Mouse (Mus musculus): Measurements from ENCODE around the gene Pomt1.

Pomt1 gene

DNA sequence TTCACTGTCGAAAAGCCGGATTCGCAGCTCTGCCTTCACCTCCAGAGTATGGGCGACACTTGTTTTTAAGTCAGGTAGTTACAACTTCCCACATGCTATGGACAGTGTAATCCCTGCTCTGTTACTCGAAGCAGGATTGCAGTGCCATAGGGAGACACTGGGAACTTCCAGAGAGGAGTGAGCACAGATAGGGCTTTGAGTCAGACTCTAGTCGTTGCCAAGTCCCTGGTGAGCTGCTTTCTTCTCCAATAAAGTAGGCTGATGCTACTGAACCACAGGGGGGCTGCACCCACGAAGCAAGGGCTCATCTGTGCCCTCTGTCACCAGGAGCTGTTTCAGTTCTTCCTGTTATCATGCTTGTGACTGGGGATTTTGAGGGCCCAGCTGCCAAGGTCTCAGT is 14.8 kb upstream of the Pomt1 start:
- DNase-seq (ENCODE audit: low spot score) = no peak

DNA sequence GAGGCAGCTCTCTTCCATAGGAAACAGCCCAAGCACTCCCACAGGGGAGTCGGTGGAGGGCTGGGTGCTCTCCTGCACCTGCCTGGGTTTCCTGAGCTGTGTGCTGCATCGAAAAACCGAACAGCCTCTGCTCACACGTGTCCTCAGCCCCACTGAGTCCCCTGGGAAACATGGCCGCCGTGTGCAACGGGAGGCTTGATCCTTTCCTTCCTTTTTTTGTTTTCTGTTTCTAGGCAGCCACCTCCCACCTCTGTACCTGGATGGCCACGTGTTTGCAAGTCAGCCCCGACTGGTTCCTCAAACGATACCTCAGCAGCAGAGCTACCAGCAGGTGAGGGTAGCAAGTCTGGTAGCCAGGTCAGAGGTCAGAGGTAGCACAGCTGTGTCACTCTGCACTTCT is 14.3 kb upstream of the Pomt1 start:
- DNase-seq (ENCODE audit: low spot score) = no peak

DNA sequence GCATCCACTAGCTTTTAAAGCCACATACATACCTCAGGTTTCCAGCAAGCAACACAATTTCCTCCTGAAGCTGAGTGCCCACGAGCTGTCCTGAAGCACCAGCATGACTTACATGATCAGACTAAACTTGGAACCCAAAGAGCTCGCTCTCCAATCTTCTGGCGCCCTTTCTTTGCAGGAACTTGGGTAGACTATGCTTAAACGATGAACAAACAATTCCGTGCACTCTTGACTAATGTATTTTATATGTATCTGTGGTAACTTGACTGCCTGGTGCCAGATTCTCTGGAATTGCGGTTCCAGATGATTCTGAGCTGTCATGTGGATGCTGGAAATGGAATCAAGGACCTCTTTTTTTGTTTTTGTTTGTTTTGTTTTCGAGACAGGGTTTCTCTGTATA is 957 bp upstream of the Pomt1 start:
- DNase-seq (ENCODE audit: low spot score) = no peak

DNA sequence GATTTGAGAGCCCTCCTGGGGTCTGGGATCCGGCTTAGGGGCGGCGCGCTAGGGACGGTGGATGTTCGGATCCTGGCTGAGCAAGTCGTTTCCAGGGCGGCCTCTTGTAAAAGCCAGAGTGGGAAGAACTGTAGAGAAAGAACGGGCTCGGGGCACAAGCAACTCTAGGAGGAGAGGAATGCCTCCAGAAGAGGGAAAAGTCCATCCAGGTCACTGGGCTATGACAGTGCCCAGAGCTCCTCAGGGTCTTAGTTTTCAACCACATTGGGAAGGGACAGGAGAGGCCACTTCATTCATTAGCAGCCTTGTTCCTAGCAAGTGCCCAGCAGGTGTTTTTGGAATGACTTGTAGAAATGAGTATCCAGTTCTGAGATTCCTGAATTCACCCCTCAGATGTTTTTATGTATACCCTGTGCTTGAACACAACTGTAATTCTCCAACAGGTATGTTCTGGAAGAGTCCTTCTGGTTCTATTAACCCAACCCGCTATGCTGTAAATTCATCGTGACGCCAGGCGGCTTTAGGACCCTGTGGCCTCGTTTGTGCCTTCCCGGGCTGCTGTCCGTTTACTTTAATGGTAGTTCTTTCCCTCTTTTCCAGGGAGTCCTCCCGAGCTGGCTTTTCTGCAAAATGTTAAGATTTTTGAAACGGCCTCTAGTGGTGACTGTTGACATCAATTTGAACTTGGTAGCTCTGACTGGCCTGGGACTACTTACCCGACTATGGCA is 534 bp downstream of the Pomt1 start:
- DNase-seq (ENCODE audit: low spot score) = peak; percentile 59

DNA sequence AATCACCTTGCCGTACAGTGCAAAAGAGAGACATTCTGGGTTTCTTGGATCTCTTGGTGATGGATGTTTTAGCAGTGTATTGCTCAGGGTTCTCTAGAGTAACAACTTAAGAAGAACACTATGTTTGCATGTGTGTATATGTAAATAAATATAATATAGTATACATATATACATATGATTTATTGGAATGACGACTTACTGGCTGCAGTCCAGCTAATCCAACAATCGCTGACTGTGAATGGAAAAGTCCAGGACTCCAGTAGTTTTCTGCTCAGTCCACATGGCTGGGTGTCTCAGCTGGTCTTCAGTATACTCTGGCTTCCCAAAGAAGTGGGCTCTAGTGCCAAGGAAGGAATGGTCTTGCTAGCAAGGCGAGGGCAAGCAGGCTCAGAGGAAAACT is 1.2 kb downstream of the Pomt1 start:
- DNase-seq (ENCODE audit: low spot score) = no peak

DNA sequence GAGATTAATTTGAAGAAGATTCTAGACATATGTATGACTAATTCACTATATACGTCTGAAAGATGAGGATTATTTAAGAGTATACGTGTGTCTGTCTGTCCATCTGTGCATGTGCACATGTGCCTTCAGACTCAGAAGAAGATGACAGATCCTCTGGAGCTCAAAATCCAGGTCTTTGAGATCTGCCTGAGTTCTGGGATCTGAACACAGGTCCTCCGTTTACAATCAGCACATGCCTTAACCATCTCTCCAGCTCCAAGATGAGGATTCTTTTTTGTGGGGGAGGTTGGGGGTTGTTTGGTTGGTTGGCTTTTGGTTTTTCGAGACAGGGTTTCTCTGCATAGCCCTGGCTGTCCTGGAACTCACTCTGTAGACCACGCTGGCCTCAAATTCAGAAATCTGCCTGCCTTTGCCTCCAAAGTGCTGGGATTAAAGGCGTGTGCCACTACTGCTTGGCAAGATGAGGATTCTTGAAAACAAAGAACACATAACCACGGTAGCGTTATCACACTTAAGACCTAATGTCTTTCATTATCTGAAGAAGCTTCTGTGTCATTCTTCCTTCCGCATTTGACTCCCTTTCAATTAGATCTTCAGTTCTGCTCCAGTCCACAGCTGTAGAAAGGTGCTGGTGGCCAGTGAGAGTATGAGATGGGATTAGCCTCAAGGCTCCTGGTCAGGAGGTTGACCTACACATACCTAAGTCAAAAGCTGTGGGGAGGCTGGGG is 2.5 kb downstream of the Pomt1 start:
- no peak for DNase-seq (ENCODE audit: low spot score)

DNA sequence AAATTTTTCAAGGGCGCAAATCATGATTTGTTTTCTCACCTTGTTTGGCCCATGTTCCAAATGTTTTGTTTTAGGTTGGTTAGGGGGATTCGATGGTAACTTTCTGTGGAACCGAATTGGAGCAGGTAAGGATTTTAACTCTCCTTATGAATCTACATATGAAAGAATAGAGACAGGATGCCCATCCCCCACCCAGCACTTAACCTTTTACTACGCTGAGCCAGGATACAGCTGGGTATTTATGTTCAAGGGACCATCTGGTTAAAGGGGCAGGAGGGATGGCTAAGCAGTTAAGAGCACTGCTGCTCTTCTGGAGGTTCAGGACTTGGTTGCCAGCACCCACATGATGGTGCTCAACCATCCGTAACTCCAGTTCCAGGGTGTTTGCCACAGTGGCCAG is 4.2 kb downstream of the Pomt1 start:
- DNase-seq (ENCODE audit: low spot score) = no peak

DNA sequence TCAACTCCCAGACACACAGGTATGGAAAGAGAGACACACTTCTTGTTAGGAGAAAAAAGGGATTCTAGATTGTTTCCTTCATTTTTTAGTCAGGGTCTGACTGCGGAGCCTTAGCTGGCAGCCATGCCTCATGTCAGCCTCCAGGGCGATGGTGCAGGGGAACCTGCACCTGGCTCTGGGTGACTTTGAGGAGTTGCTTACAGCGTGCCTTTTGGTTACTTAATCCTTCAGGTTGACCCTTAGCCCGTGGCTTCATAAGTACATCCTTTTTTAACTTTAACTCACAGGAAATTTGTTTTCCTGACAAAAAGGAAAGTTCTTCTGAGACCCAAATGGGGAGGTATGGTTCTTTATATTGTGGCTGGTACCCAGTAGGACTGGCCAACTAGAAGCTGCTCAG is 6.6 kb downstream of the Pomt1 start:
- DNase-seq (ENCODE audit: low spot score) = no peak

DNA sequence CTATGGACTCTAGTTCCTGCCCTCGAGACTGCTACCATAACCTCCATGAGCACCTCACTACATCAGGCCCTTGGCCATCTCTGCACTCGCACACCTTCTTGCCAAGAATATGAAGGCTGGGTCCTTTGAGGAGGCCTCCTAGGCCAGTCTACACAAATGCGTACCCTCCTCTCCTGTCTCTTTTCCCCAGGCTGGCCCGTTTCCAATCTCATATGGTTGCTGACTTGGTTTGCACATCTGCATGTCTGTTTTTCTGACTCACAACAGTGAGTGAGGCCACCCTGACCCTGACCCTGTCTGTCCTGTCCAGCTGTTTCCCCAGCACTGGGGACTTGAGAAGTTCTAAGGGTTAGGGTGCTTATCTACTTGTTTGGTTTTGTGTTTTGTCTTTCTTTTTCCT is 10.4 kb downstream of the Pomt1 start:
- DNase-seq (ENCODE audit: low spot score) = no peak

DNA sequence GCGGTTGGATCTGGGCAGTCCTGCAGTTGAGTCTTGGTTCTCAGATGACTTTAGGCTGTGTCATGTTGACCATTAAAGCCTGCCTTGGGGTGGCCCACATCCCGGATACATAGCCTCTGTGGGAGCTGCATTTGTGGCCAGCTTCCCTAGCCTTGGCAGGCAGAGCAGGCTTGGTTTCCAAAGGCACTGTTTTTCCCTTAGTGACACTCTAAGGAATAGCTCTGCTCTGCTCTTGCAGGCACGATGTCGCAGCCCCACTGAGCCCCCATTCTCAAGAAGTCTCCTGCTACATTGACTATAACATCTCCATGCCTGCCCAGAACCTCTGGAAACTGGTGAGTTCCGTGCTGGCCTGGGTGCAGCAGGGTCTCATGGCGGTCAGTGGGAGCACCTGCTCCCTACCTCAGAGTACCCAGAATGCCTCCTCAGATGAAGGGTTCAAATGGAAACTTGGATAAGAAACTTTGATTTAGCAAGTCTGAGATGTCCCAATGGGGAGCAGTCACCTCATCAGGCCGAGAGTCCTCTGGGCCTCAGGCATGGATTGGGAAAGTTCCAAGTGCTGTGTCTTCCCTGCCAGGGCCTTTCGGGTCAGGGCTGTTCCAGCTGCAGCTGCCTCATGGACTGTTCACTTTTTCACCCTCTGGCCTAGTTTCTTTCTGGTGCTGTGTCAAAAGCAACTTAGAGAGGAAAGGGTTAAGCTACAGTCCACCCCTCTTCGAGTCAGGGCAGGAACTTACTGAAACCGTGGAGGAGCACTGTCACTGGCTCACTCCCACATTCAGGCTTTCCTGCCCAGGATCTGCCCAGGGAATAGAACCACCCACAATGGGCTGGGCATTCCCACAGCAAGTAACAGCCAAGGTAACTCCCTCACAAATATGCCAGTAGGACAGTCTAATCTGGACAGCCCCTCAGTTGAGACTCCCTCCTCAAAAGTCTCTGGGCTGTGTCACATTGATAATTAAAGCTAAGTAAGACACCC is 12.3 kb downstream of the Pomt1 start:
- peak; percentile 36 for DNase-seq (ENCODE audit: low spot score)

DNA sequence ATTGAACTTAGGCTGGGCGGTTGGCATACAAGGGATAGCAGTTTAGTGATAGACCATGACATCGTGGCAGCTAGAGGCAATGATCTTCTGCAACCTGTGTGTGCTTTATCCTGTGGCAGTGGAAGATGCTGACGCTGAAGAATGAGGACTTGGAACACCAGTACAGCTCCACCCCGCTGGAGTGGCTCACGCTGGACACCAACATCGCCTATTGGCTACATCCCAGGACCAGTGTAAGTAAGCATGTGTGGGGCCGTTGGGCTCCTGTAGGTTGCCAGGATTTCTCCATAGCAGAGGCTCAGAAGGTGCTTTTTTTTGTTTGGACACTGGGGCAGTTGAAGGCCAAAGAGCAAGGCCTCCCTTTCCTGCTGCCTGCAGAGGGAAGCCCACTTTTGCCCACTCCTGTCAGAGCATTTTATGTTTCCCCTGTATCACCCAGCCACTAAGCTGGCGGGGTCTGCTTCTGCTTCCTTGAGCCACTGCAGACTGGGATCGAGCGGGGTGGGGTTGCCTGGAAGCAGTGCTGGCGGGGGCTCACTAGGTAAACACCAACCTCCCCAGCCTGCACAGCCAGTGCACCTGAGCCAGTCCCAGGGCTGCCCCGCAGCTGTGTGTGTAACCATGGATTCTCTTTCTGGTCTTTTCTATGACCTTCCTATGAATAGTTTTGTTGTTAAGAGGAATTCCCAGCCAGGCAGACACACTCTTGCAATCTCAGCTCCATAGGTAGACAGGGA is 15.6 kb downstream of the Pomt1 start:
- peak; percentile 47 for DNase-seq (ENCODE audit: low spot score)

DNA sequence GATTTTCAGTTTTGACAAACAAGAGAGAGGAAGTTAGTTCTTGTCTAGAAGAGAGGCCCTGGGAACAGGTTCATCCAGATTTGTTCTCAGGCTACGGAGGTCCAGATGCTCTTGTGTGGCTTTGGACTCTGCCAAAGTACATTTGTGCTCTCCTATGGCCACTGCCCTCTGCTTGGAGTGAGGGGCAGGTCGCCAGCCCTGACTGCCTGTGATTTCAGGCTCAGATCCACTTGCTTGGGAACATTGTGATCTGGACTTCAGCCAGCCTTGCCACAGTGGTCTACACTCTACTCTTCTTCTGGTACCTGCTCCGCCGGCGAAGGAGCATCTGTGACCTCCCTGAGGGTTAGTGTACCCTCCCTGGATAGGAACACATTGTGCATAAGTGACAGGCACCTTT is 16.3 kb downstream of the Pomt1 start:
- peak; percentile 55 for DNase-seq (ENCODE audit: low spot score)

DNA sequence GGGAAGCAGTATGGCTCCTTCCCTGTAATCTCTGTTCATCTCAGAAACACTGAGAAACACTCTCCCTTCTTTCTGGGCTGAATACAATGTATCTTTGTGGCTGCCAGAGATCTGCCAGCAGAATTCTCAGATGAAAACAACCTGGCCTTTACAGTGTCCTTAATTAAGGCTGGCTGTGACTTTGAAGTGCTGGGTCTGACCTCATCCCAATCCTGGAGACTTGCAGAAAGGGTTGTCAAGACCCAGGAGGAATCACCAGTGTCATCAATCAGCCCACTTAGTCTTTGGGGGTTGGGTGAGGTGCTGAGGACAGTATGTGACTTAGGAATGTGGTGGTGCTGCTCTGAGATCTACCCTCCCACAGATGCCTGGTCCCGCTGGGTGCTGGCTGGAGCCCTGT is 17.0 kb downstream of the Pomt1 start:
- DNase-seq (ENCODE audit: low spot score) = no peak

DNA sequence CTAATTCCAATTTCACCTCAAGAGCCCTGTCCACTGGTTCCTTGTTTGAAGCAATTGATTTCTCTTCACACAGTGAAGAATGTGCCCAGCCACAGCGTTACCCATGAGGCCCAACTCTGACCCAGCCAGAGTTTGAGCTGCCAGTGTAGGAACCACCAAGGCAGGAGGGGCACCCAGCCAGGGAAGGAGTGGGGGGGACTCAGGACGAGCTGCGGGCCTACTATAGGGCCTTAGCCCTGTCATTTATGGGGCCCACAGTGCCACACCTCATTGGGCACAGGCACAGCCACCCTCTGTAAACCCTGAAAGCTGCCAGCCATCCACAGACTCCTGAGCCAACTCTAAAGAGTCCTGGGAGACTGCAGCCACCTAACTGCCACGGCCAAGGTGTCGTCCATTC is 18.2 kb downstream of the Pomt1 start:
- DNase-seq (ENCODE audit: low spot score) = no peak

DNA sequence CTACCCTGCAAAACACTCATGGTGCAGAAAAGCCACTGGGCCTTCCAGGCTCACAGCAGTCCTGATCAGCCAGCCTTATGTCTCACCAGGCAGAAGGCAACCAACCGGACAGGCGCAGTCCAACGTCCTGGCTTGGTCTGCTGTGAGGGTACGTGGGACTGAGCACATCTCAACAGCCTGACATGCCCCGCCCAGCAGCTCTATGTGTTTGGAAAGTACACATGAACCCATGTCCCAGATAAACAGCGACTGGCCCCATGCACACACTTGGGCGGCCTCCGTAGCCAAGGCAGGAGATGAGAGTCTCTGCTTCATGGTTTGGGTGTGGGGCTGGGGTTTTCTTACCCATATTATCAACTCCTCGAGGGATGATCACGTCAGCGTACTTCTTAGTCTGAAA is 19.9 kb downstream of the Pomt1 start:
- DNase-seq (ENCODE audit: low spot score) = no peak

DNA sequence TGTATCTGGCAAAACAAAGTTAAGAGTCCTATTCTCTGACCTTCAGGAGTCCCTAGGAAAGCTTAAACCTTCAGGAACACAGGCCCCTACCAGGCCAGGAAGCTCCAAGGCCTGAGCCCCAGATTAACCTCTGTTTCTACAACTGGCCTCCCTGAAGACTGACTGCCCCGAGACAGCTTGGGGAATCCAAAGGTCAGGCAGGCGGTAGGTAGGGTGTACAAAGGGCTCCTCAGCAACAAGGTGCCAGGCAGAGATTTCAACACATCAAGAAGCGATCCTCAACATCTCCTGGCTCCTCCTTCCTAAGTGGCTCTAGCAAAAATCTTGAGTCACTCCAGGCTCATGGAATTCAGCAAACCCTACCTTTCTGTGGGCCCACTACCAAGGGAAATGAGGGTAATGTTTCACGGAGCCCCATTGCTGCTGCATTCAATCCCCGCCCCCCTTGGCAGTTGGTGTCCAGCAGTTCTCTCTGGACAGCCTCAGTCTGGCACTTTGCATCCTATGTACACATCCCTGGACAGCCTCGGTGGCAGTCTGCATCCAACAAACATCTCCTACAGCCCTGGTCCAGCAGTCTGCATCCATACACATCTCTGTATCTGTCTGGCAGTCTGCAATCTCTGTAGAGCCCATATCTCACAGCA is 22.6 kb downstream of the Pomt1 start:
- no peak for DNase-seq (ENCODE audit: low spot score)

DNA sequence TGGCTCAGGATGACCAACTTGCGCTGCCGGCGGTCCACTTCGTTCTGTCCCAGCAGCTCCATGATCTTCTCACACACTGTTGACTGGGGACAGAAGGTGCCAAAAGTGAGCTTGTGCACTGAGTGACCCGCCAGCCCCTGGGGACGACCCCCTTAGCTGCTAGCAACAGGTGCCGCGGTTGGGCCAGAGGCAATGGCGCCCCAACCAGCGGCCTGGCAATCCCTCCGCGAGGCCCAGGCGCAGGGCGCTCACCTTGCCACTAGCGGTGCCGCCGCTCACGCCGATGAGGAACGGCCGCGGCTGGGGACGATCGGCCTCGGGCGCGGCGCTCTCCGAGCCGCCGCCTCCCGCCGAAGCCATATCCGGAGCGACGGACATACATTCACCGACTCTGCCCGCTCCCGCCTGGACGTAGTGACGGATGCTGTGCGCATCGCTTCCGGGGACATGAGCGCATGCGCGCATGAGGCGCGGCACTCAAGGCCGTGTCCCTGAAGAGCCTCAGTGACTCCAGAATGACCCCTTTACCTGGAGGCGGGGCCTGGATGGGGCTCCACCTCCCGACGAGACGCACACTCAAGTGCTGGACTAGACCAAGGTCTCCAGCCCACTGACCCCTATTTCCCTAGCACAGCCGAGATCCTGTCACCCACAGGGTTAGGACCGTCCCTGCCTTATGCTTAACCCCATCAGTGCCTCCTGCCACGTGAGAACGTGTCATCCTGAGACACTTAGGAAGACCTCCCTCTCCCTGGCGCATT is 23.4 kb downstream of the Pomt1 start, which contains the start of gene Uck1:
Gene Uck1, minus strand, starts transcription at position 503 of the 761 bp plus-strand sequence.
- peak; percentile 93 for DNase-seq (ENCODE audit: low spot score)

DNA sequence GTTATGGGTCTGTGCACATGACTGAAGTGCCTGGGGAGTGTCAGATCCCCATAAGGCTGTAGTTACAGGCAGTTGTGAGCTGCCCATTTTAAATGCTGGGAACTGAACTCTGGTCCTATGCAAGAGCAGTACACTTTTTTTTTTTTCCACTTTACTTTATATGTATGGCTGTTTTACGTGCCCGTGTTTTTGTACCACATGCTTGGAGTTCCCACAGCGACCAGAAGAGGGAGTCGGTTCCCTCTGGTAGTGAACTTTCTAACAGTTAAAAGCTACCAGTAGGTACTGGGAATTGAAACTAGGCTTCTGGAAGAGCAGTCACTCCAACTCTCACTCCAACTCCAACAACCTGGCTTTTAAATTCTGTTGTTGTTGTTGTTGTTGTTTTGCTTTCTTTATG is 24.2 kb downstream of the Pomt1 start:
- no peak for DNase-seq (ENCODE audit: low spot score)

DNA sequence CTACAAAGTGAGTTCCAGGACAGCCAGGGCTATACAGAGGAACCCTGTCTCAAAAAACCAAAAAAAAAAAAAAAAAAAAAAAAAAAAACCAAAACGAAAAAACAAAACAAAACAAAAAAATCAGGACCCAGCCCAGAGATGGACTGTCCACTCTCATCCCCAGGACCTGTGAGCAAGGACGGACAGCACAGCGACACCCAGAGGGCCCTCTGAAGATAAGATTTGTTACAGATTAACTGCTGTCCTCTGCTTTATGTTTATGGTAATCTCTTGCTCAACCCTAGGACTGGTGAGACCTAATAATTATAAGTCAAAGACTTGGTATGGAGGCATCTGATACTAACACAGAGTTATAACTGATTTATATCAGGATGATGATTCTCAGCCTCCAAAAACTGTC is 39.4 kb downstream of the Pomt1 start:
- no peak for DNase-seq (ENCODE audit: low spot score)

DNA sequence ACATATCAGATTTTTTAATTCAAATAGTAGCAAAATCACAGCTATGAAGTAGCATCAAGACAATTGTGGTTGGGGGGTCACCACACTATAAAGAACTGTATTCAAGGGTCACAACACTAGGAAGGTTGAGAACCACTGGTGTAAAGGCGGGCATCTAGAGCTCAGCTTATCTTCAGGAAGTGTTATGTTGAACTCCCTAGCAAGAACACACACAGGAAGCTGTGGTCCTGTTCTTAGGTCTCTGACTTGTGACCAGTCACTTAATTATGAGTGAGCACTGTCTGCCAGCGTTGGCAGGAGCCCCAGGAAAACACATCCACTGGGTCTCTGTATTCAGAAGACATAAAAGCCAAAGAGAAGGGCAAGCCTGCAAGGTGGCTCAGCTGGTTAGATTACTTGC is 45.9 kb downstream of the Pomt1 start:
- no peak for DNase-seq (ENCODE audit: low spot score)

DNA sequence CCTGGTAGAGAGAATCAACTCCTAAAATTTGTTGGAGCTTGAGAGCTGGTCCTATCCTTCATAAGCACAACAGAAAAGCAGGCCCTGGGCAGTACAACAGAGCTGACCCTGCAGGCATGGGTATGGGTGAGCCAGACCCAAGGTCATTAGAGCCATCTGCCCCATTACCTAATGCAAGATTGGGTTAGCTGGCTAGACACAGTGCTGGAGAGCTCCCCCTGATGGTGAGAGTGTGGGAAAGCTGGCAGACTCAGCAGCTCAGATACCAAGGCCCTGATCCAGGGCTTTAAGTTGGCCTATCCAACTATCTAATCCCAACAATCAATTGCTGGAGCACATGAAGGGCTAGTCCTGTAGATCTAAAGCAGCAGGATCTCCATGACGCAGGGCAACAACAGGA is 46.3 kb downstream of the Pomt1 start:
- DNase-seq (ENCODE audit: low spot score) = peak; percentile 74

Measured in lung, postnatal 25 days (tissue).